Mouse (Mus musculus) bone marrow macrophage, adult 2 months (primary cell): Measurements from ENCODE around the gene Amh.

Experiments
- CTCF ChIP-seq: IDR thresholded peaks from 2 replicates; pipeline ENCODE4 v1.5.1; 2012; ENCODE audit warnings: low read depth, mild to moderate bottlenecking, low read length, moderate library complexity
- POLR2A ChIP-seq: IDR thresholded peaks from 2 replicates; pipeline ENCODE4 v1.6.1; 2012; ENCODE audit warnings: mild to moderate bottlenecking, low read depth, low read length, borderline replicate concordance

DNA sequence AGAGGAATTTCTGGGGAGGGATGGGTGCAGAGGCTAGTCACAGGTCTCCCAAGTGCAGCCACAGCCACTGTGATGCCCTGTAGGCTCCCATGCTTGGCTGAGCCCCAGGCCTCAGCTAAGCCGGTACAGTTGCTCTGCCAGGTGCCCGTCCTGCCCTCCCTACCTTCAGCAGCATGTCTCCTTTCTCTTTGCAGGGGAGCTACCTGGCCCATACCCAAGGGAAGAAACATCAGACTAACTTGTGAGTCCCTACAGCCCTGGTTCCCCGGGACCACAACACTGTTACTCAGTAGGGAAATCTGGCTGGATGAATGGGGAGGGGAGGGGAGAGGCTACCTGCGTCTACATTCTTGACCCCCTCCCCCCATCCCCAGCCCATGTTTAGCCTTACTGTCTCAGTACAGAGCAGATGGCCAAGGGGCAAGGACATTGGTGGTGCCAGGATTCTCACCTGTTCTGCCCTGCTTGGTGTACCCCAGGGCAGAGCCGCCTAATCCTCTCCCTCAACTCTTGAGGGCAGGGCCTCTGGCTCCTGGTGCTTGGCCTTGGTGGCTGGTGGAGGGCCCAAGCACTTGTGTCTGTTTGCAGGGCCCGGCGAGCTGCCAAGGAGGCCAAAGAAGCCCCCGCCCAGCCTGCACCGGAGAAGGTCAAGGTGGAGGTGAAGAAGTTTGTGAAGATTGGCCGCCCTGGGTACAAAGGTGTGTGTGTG, 2.7 kb upstream of the Amh start:
- TF ChIP-seq POLR2A: no peak
- no peak for TF ChIP-seq CTCF
